Mouse (Mus musculus): ENCODE measurements around the gene Ccl27b.
"Not testable (repeated sequence)": the region's sequence is repeated elsewhere in the genome, so short reads cannot be mapped to it uniquely, and the experiment has no call there.

- not testable (repeated sequence) for TF ChIP-seq CTCF, POLR2A (IDR thresholded peaks at IDR 0.05; ENCODE audit: extremely low read depth, insufficient read depth, low read length)
These were observed 24.3 kb downstream of the Ccl27b start for GRCm38 (mm10) chr4:42679365-42679764.

Data from cortical plate, adult 2 months (tissue).